Mouse (Mus musculus) gastrocnemius, postnatal 10 days (tissue): ENCODE results near the gene Setmar. TPM values are rescaled to one million over a fixed set of nuclear protein-coding genes. Genes with fewer than 3 reads are reported as not detected.

Source experiments
- DNase-seq: peaks from one replicate; pipeline ENCODE4 v3.0.0; 2021; ENCODE audit warnings: mixed read lengths
- long read RNA-seq, 2 experiments: library from polyadenylated mRNA; stranded (forward); transcript quantifications; one replicate each; pipeline ENCODE4 v2.0.0; 2021
- total RNA-seq, 2 experiments: library from RNA; stranded (reverse); gene quantifications; 2 replicates each; pipeline ENCODE4 v1.2.3; 2021

The Setmar gene
- 1 to 10 TPM; 4.1 to 5.0 TPM for total RNA-seq
- long read RNA-seq, experiment 1, result 0 reads
- long read RNA-seq, experiment 2, partial matches to known transcripts, result 0 of 1 reads
- long read RNA-seq, experiment 2, other reads (novel, unspliced or antisense), result 1 of 1 reads

- peak; percentile 96 for DNase-seq
Measured at GRCm38 (mm10) chr6:108064918-108065526, at the start of gene Setmar. Gene Setmar (plus strand): TSS chr6:108065045.

- DNase-seq, result no peak
Measured at GRCm38 (mm10) chr6:108021646-108022045, 43.2 kb upstream of the Setmar start.

- DNase-seq, result peak; percentile 36
Measured at GRCm38 (mm10) chr6:108055041-108055440, 9.8 kb upstream of the Setmar start.

GRCm38 (mm10) chr6:108055946-108056345 lies 8.9 kb upstream of the Setmar start:
- no peak for DNase-seq

- DNase-seq, result no peak
Measured at GRCm38 (mm10) chr6:108057353-108057752, 7.5 kb upstream of the Setmar start.

GRCm38 (mm10) chr6:108058066-108058465 lies 6.8 kb upstream of the Setmar start:
- no peak for DNase-seq

- no peak for DNase-seq
Measured at GRCm38 (mm10) chr6:108061121-108061520, 3.7 kb upstream of the Setmar start.

GRCm38 (mm10) chr6:108065583-108065982 lies 738 bp downstream of the Setmar start:
- DNase-seq, result peak; percentile 61

GRCm38 (mm10) chr6:108070947-108071346 lies 6.1 kb downstream of the Setmar start:
- DNase-seq, result no peak

- DNase-seq, result no peak
Measured at GRCm38 (mm10) chr6:108073071-108073470, 8.2 kb downstream of the Setmar start.

GRCm38 (mm10) chr6:108073931-108074330 lies 9.1 kb downstream of the Setmar start:
- DNase-seq, result no peak

- no peak for DNase-seq
Measured at GRCm38 (mm10) chr6:108074624-108075023, 9.8 kb downstream of the Setmar start.

GRCm38 (mm10) chr6:108075857-108076256 lies 11.0 kb downstream of the Setmar start:
- DNase-seq, result no peak

GRCm38 (mm10) chr6:108091296-108091695 lies 26.5 kb downstream of the Setmar start:
- no peak for DNase-seq

GRCm38 (mm10) chr6:108092646-108093045 lies 27.8 kb downstream of the Setmar start:
- no peak for DNase-seq

GRCm38 (mm10) chr6:108093449-108093848 lies 28.6 kb downstream of the Setmar start:
- no peak for DNase-seq

GRCm38 (mm10) chr6:108095445-108095844 lies 30.6 kb downstream of the Setmar start:
- no peak for DNase-seq

GRCm38 (mm10) chr6:108098171-108098845 lies 33.5 kb downstream of the Setmar start:
- peak; percentile 48 for DNase-seq

GRCm38 (mm10) chr6:108098846-108099217 lies 34.0 kb downstream of the Setmar start:
- no peak for DNase-seq

- no peak for DNase-seq
Measured at GRCm38 (mm10) chr6:108101936-108102830, 37.3 kb downstream of the Setmar start.

GRCm38 (mm10) chr6:108107376-108107775 lies 42.5 kb downstream of the Setmar start:
- DNase-seq, result no peak

- no peak for DNase-seq
Measured at GRCm38 (mm10) chr6:108110336-108110735, 45.5 kb downstream of the Setmar start.

- no peak for DNase-seq
Measured at GRCm38 (mm10) chr6:108111693-108112092, 46.8 kb downstream of the Setmar start.
